ENCODE assay signal across 11 mouse cellular contexts in the genomic region with DNA sequence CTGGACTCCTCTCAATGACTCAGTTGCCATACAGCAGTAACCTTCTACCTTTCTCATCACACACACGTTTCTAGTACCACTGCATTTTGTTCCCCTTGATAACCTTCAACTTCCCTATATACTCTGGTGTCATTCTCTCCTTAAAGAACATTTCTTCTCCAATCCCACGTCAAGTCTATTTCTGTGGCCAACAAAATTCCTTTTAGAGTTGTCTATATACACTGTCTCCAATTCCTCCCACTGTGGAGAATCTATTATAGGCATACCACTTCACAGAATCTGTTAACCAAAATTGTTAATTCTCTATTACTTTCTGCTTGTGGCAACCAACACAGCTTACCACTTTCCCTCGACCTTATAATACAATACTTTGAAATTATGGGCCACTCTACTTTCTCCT.
"Had no signal": no experiment of that assay in that cellular context is flagged by ENCODE, and none has a peak within 500 bp of the region (broad histone marks: within the 10 kb centered on the region; RNA-seq: fewer than 3 reads in every experiment).

No protein-coding gene starts in this region.

- H3K9ac ChIP-seq: liver, embryonic 15.5 days; midbrain, embryonic 13.5 days had no signal

- H3K27me3 ChIP-seq: liver, embryonic 15.5 days; midbrain, embryonic 13.5 days had no signal

- H3K4me3 ChIP-seq: limb, embryonic 10.5 days; liver, embryonic 15.5 days; midbrain, embryonic 13.5 days had no signal

- DNase-seq: kidney, postnatal 14 days; lung, adult 2 months; lung, postnatal 36 days; thymus, adult 18-20 months; thymus, postnatal 14 days had no signal

- ATAC-seq: lung, postnatal 0 days; midbrain, embryonic 13.5 days had no signal

- H3K9me3 ChIP-seq: limb, embryonic 10.5 days; liver, embryonic 15.5 days; midbrain, embryonic 13.5 days had no signal

- H3K27ac ChIP-seq: limb, embryonic 10.5 days; liver, embryonic 15.5 days; midbrain, embryonic 13.5 days; stomach, postnatal 0 days had no signal

- H3K4me1 ChIP-seq: limb, embryonic 10.5 days; liver, embryonic 15.5 days; midbrain, embryonic 13.5 days had no signal

- H3K4me2 ChIP-seq: liver, embryonic 11.5 days; liver, embryonic 15.5 days; midbrain, embryonic 13.5 days had no signal
